Mouse (Mus musculus) liver, embryonic 14 days (tissue): ENCODE measurements around the gene Crygn. TPM values are rescaled to one million over a fixed set of nuclear protein-coding genes. Genes with fewer than 3 reads are reported as not detected.

Source experiments
- polyA plus RNA-seq: library from polyadenylated mRNA; depleted of rRNA; stranded (reverse); fragments of >200 nt; gene quantifications from 2 replicates; pipeline ENCODE4 v1.2.3, GENCODE M21; 2012; rRNA removed

Crygn gene
- 0.08 TPM in 1 of 2 replicates, not detected in the other for polyA plus RNA-seq

DNA sequence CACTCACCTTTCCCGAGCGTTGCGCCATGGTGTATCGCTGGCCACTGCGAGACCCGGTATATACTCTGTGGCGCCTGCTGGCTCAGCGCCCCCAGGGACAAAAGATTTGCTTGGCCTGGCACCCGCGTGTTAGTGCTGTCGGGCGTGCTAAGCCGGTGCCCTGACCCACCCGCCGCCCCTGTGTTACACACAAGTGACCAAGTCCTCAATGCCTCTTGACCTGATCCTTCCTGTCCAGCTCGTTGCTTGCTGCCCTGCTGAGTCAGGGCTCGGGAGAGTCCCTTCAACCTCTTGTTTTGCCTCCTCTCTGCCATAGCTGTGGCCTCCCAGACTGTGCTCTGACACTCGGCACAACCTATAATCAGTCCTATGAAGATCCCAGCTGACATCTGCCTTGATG, at the start of gene Crygn:
Gene Crygn, minus strand, starts transcription at position 193 of the 400 bp plus-strand sequence.

GRCm38 (mm10) chr5:24730488-24730871, 27.3 kb downstream of the Crygn start, which contains the start of gene Wdr86:
Gene Wdr86 (minus strand): TSS chr5:24730727.

Other genes with a start within 250 kb of the Crygn start
- not detected in 2 replicates for gene Gbx1, start 230.8 kb downstream of the Crygn start, polyA plus RNA-seq
- gene Asb10, start 217.0 kb downstream of the Crygn start, polyA plus RNA-seq = 0.08 and 0.09 TPM in 2 replicates
- gene 4931409K22Rik, start 201.2 kb downstream of the Crygn start, polyA plus RNA-seq = 0.02 TPM in 1 of 2 replicates, not detected in the other
- 31.4 and 35.9 TPM in 2 replicates for gene Abcf2, start 180.5 kb downstream of the Crygn start, polyA plus RNA-seq
- gene Chpf2, start 171.3 kb downstream of the Crygn start, polyA plus RNA-seq = 4.7 and 5.8 TPM in 2 replicates
- 1.1 and 1.5 TPM in 2 replicates for gene Smarcd3, start 133.6 kb downstream of the Crygn start, polyA plus RNA-seq
- 11.5 and 11.7 TPM in 2 replicates for gene Nub1, start 72.5 kb downstream of the Crygn start, polyA plus RNA-seq
- 1.1 and 1.2 TPM in 2 replicates for gene Wdr86, start 27.3 kb downstream of the Crygn start, polyA plus RNA-seq
- 29.1 and 30.4 TPM in 2 replicates for gene Rheb, start 84.6 kb upstream of the Crygn start, polyA plus RNA-seq